10 mouse cellular contexts compared by ENCODE assay signal in the genomic region with DNA sequence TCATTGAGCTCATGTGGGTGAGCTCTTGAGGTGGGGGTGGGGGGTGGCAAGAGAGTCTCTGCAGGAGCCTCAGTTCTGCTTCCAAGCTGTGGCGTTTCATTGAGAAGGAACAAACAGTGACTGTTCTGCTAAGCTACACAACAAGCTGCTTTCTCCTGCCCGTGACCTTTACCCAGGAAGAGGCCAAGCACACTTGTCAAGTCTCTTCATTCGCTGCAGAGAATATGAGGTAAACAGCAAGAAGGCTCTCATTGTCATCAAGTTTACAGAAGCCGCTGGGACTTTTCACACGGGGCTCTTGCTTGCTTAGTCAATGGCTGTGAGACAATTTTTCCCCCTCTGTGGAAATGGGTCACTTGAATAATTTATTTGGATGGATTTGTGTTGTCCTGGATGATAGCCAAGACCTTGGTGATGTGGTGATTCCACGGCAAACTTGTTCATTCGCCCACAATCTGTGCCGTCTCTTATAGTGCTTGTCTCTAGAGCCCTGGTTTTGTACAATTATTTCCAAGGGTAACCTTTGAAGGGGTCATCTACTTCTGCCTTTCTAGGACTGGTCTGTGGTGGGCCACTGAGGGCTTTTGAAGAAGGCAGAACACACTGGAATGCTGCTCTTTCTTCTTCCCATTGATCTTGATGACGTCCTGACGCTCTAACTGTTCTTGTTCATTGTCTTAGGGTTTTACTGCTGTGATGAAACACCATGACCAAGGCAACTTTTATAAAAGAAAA. TPM values are rescaled to one million over a fixed set of nuclear protein-coding genes. Genes with fewer than 3 reads are reported as not detected.
A peak's percentile ranks its signal among the peaks of the same experiment; 100 is the strongest.
DNase-seq lines count a peak whose midpoint lies in the region; ATAC-seq lines count a peak whose summit lies in the region.
"Had no signal": no experiment of that assay in that cellular context is flagged by ENCODE, and none has a peak within 500 bp of the region (broad histone marks: within the 10 kb centered on the region; RNA-seq: fewer than 3 reads in every experiment).

No protein-coding gene starts in this region.

- no peak overlapping the region for H3K27ac ChIP-seq in forebrain, embryonic 14.5 days (ENCODE audit: low read depth, low read length)
- H3K27ac ChIP-seq in forebrain, embryonic 13.5 days = no peak overlapping the region
- 0 out of 2 replicates have a peak overlapping the region, but pooled peaks have one; percentile 6 for H3K27ac ChIP-seq in neural tube, embryonic 13.5 days (replicated peaks)
- H3K27ac ChIP-seq in hindbrain, embryonic 15.5 days (replicated peaks) = peak overlapping the region; percentile 43; the same call in 1 of the 2 replicates

- H3K4me3 ChIP-seq in forebrain, embryonic 14.5 days (ENCODE audit: low read depth, low read length) = no peak overlapping the region
- no peak overlapping the region for H3K4me3 ChIP-seq in forebrain, embryonic 13.5 days
- no peak overlapping the region for H3K4me3 ChIP-seq in neural tube, embryonic 13.5 days
- H3K4me3 ChIP-seq in hindbrain, embryonic 15.5 days = no peak overlapping the region
- H3K4me3 ChIP-seq: myocyte had no signal

- no peaks in the 10 kb centered on the region for H3K4me1 ChIP-seq in forebrain, embryonic 14.5 days (ENCODE audit: control insufficient read depth, insufficient read depth, low read length)
- peaks cover 4% of the 10 kb centered on the region; the same call in 1 of the 2 replicates for H3K4me1 ChIP-seq in forebrain, embryonic 13.5 days
- 0 out of 2 replicates have a peak, but pooled peaks cover 7% of the 10 kb centered on the region for H3K4me1 ChIP-seq in neural tube, embryonic 13.5 days (replicated peaks)
- no peaks in the 10 kb centered on the region for H3K4me1 ChIP-seq in hindbrain, embryonic 15.5 days (replicated peaks)

- no peaks in the 10 kb centered on the region for H3K36me3 ChIP-seq in forebrain, embryonic 14.5 days (ENCODE audit: control insufficient read depth, insufficient read depth, low read length)
- H3K36me3 ChIP-seq in forebrain, embryonic 13.5 days (ENCODE audit: poor library complexity, severe bottlenecking) = no peaks in the 10 kb centered on the region
- H3K36me3 ChIP-seq in neural tube, embryonic 13.5 days = no peaks in the 10 kb centered on the region
- no peaks in the 10 kb centered on the region for H3K36me3 ChIP-seq in hindbrain, embryonic 15.5 days

- no peaks in the 10 kb centered on the region for H3K9me3 ChIP-seq in forebrain, embryonic 14.5 days (replicated peaks; ENCODE audit: control insufficient read depth, low read length)
- no peaks in the 10 kb centered on the region for H3K9me3 ChIP-seq in forebrain, embryonic 13.5 days (replicated peaks)
- H3K9me3 ChIP-seq in neural tube, embryonic 13.5 days = no peaks in the 10 kb centered on the region
- H3K9me3 ChIP-seq in hindbrain, embryonic 15.5 days = no peaks in the 10 kb centered on the region

- no peaks in the 10 kb centered on the region for H3K27me3 ChIP-seq in forebrain, embryonic 14.5 days (replicated peaks; ENCODE audit: control insufficient read depth, insufficient read depth, low read length)
- no peaks in the 10 kb centered on the region for H3K27me3 ChIP-seq in forebrain, embryonic 13.5 days
- no peaks in the 10 kb centered on the region for H3K27me3 ChIP-seq in neural tube, embryonic 13.5 days
- no peaks in the 10 kb centered on the region for H3K27me3 ChIP-seq in hindbrain, embryonic 15.5 days

- no peak overlapping the region for H3K9ac ChIP-seq in forebrain, embryonic 14.5 days (ENCODE audit: low read length)
- H3K9ac ChIP-seq in forebrain, embryonic 13.5 days = no peak overlapping the region
- no peak overlapping the region for H3K9ac ChIP-seq in neural tube, embryonic 13.5 days
- H3K9ac ChIP-seq in hindbrain, embryonic 15.5 days = no peak overlapping the region

- WGBS in forebrain, embryonic 14.5 days = 70% methylated on average over 10 of the region's 10 CpGs
- WGBS in forebrain, embryonic 13.5 days = 65% methylated on average over 10 of the region's 10 CpGs
- WGBS in neural tube, embryonic 13.5 days = 54% methylated on average over 10 of the region's 10 CpGs
- WGBS in hindbrain, embryonic 15.5 days = 50% methylated on average over 10 of the region's 10 CpGs

- H3K4me2 ChIP-seq in forebrain, embryonic 14.5 days (ENCODE audit: low read length) = no peak overlapping the region
- H3K4me2 ChIP-seq in forebrain, embryonic 13.5 days = no peak overlapping the region
- H3K4me2 ChIP-seq in neural tube, embryonic 13.5 days = no peak overlapping the region
- H3K4me2 ChIP-seq in hindbrain, embryonic 15.5 days = no peak overlapping the region

- ATAC-seq in forebrain, embryonic 14.5 days = no peak
- no peak for ATAC-seq in forebrain, embryonic 13.5 days
- ATAC-seq in neural tube, embryonic 13.5 days (ENCODE audit: low read depth) = peak; percentile 71
- peak; percentile 80 for ATAC-seq in hindbrain, embryonic 15.5 days (ENCODE audit: low FRiP score, low read depth)

- DNase-seq in forebrain, embryonic 14.5 days (ENCODE audit: low spot score) = peak; percentile 26
- no peak for DNase-seq in neural tube, embryonic 10.5 days (ENCODE audit: extremely low spot score, low spot score)
- DNase-seq in retina, postnatal 1 day = peak; percentile 90
- no peak for DNase-seq in spleen, postnatal 10 days (ENCODE audit: low spot score in 2 of 2)
- DNase-seq in right cerebral cortex, postnatal 4 days = no peak
- DNase-seq: gastrocnemius, postnatal 14 days had no signal

RNA-seq across cellular contexts. Expression of a gene that starts 29.3 kb away (rescaled TPM):
- 9.7 and 14.6 TPM in 2 replicates for polyA plus RNA-seq in forebrain, embryonic 14.5 days (2014; fragmentation: Nextera tagmentation; extraction: Ambion mirVana)
- 16.0 TPM in 2 replicates for polyA plus RNA-seq in forebrain, embryonic 13.5 days (2015; fragmentation: Nextera tagmentation; extraction: Ambion mirVana)
- 16.3 and 17.7 TPM in 2 replicates for polyA plus RNA-seq in neural tube, embryonic 13.5 days (2015; fragmentation: Nextera tagmentation; extraction: Ambion mirVana)
- polyA plus RNA-seq in hindbrain, embryonic 15.5 days (2015; fragmentation: Nextera tagmentation; extraction: Ambion mirVana) = 16.0 and 16.5 TPM in 2 replicates

Comparison
In these comparisons a context has a peak if more than half of its experiments do, and no peak if none do; other contexts are left out.
1. ATAC-seq: peak in neural tube, embryonic 13.5 days (single experiment) and hindbrain, embryonic 15.5 days (single experiment); none in forebrain, embryonic 14.5 days (single experiment) and forebrain, embryonic 13.5 days (single experiment).
2. DNase-seq: peak in forebrain, embryonic 14.5 days (single experiment) and retina, postnatal 1 day (single experiment); none in neural tube, embryonic 10.5 days (single experiment), spleen, postnatal 10 days (0 of 2) and right cerebral cortex, postnatal 4 days (single experiment).
3. H3K27ac ChIP-seq: peak in neural tube, embryonic 13.5 days (single experiment) and hindbrain, embryonic 15.5 days (single experiment); none in forebrain, embryonic 14.5 days (single experiment) and forebrain, embryonic 13.5 days (single experiment).